Mouse (Mus musculus) frontal cortex, adult 2 months (tissue): ENCODE measurements at regions not wholly inside any gene's neighbourhood (a gene's known extent, or its start where the extent isn't known, plus 50 kb on each side); places are given as distances from the start of the nearest gene placed in this dataset.

Experiments
- DNase-seq, 2 experiments: peaks; one replicate each; pipeline ENCODE4 v3.0.0; 2022; ENCODE audit warnings: low spot score in 1 of 2; ENCODE audit errors: extremely low spot score in 1 of 2

GRCm38 (mm10) chr8:78877423-78877822 lies 56.5 kb upstream of the Lsm6 start:
- DNase-seq: no peak

DNA sequence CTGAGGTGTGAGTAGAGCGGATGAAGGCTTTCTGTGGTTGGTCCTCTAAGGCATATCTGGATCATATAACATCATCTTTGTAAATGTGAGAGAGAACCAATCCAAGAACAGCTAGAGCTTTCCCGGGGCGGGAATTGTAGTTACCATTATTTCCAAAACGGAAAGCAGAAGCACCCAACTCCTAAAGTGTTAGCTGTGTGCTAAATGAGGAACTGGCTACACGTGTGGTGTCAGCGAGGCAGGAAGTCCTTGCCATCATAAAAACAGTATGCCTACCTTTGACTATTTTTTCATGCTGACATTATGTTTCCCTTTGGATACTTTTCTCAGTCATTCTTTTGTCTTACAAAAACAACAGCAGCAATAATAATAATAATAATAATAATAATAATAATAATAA lies 68.8 kb upstream of the Lsm6 start:
- DNase-seq: no peak

DNA sequence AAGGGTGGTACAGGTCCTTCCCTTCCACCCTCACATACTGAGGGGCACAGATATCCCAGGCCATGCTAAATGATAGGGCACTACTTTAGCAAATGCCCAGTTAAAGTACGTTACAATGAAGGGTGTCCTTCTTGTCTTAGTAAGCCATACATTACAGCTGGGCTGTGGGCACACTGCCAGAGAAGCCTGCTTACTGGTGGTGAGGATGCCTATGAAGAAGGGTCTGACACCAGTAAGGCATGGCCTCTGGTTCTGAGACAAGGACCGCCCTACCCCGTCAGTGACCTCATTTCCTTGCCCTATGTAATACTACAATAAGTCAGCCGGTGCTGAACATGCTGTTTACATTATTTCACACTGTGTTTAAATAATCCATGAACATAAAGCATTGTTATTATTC lies 69.6 kb upstream of the Lsm6 start:
- no peak for DNase-seq

DNA sequence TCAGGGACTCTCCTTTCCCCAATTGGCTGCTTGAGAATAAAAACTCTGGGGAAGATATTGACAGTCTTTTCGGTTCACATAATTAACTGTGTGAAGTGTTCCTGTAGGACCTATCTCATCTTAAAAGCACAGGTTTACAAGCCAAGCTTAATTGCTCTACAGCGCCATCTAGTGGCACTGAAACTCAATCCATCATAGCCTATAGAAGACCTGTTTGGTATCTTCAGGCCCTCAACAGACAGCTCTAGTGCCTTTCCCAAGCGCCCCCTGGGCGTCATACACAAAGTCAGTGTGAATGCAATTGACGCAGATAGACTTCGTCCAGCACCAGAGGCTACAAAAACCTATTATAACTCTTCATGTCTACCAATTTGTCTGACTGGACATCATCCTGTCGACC lies 78.9 kb upstream of the Lsm6 start:
- peak; percentile 13 to 88 for DNase-seq

DNA sequence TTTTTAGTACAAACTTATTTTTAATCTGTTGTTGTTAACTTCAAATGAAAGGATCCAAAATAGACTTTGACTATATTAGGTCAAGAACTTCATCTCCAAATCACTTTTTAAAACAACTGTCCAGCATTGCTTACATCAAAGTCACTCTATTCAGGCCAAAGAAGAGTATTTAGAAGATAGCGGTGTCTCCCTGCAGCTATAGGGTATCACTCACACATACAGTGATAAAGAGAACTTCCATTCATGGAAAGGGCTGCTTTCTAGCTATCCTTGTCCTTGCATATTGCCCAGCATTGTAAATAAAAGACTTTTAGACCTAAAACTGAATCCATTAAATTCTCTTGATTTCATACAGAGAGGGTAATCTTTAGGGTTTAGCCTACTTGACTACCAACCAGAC lies 82.1 kb upstream of the Lsm6 start:
- no peak for DNase-seq

DNA sequence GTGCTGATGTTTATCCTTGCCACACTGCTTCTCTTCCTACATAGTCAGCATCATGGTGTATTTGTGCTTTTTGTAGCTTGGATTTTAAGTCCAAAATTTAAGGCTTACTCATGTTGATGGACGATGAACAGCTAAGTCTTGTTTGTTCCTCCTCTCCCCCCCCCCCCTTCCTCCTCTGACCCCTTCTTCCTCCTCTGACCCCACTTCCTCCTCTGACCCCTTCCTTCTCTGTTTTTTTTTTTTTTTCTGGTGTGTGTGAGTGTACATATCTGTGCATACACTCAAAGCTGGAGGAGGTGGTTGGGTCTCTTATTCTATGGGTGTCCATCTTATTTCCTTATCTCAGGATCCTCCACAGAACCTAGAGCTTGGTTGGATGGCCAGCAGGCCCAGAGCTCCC lies 87.0 kb upstream of the Lsm6 start:
- no peak for DNase-seq

DNA sequence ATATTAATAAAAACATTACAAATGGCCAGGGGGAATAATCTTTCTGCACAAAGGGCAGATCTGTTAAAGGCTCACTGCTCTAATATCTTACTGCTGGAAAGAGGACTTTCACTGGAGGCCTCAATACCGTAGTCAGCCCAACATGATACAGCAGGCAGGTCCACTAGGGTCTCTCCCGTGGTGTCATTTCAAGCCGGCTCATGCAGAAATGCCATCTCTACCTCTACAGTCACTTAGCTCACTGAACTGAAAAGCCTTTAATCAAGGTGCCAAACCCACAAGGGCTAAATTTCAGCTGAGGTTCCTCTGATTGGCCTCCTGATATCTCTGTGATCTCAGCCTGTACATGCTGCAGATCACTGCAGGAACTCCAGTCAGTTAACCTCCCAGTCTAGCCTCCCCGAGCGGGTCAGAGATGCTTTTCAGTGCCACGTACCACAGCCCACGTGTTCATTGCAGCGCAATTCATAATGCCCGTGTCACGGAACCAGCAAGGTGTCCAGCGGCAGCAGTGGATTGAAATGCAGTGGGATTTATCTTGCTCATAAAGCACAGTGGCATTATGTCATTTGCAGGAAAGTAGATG lies 90.4 kb upstream of the Lsm6 start:
- no peak for DNase-seq

DNA sequence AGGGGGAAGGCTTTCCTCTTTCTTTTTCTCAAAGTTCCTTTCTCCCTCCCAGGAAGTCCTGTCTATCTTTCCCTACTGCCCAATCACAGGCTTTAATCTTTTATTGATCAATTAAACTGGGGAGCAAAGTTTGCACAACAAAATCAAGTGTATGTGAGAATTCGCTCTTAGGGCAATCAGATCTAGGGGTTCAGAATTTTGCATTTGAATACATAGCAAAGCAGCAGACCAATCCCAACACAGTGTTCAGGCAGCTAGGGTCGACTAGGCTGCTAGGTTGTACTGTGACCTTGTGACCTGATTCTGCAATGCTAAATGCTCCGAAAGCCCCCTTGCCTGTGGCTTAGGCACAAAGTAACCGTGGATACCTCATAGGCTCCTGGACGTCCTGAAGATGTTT lies 91.5 kb upstream of the Lsm6 start:
- no peak for DNase-seq

DNA sequence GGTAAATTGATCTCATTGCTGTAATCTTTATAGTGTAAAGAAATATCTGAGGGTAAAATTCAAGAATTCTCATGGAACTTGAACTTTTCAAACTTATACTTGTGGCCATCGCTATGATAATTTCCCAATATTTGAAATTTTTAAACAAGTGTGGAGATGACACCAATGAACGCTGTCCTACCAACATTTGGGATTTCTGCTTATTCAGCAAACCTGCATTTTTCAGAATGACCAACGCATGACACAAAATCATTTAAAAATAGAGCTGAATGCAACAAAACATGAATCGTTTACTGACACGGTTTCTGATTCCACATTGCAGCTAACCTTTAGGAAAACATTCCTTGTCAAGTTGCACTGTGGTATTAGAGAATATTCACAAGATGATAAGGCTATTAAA lies 92.9 kb upstream of the Lsm6 start:
- no peak for DNase-seq

DNA sequence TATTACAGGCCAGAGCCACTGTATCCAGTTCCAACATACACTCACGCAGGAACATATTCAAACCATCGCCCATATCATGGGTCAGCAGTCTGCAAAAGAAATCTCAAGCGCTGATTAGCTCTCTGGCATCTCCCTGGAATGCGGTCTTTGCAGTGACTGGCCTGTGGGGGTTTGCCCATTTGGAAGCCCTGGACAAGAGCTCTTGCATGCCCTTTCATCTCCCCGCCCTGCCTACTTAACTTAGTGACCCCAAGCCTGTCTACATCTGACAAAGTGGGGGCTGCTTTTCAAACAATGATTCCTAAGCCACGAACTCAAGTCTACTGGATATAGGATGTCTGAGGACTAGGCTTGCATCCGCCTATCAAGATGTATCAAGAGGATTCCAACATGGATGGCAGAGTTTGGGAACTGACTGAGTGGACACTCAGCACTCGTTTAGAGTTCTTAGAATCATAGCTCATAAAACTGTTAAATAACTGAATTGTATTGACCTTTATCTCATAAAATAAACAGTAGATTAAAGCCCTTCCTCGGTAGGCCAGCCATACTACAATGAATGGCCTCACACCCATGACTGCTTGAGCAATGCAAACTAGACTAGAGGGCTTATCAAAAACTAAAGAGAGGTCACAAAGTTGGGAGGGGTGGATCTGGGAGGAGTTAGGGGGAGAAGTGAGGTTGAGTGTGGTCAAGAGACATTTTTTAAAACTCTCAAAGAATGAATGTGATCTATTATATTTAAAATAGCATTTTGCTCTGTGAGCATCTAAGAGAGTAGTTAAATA lies 97.4 kb upstream of the Zfp827 start:
- DNase-seq: no peak

DNA sequence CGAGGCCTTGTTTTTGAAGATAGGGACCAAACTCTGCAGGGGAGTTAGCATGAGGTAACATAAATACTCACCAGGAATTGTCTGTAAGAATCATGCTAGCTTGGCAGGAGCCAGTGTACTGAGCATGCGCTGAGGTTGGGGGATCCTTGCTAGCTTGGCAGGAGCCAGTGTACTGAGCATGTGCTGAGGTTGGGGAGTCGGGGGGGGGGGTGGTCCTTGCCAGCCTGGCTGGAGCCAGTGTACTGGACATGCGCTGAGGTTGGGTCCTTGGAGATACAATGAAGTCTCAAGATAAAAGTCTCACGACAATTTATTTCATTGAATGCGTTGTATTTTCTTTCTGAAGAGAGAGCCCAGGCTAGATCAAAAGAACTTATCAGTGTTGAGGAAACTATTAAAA lies 96.2 kb upstream of the Zfp827 start:
- no peak for DNase-seq

- no peak for DNase-seq
Measured at GRCm38 (mm10) chr8:78940049-78940448, 88.2 kb upstream of the Zfp827 start.

- peak; percentile 45 to 62 for DNase-seq
Measured at GRCm38 (mm10) chr8:78941558-78941957, 86.7 kb upstream of the Zfp827 start.

DNA sequence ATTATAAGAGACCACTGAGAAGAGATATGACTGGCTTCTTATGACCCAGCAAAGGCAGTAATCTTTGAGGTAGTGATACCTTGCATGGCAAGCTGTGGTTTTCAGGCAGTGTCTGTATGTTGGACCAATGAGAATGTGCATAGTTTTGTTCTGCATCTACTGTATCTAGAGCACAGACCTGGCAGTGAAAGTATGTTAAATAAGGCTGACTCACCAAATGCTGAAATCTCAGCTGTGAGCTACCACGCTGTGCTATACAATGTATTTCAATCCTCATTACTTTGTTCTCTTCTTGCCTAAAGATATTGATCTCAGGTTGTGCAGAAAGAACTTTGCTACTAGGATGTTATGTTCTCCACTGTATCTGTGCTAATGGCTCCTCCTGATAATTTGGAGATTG lies 83.9 kb upstream of the Zfp827 start:
- DNase-seq: peak in 1 of 2 experiments; percentile 33

- DNase-seq: no peak
Measured at GRCm38 (mm10) chr8:78945607-78946006, 82.6 kb upstream of the Zfp827 start.

GRCm38 (mm10) chr8:78946085-78946484 lies 82.2 kb upstream of the Zfp827 start:
- DNase-seq: no peak

- DNase-seq: no peak
Measured at GRCm38 (mm10) chr8:78975034-78975433, 53.2 kb upstream of the Zfp827 start.
